Mouse (Mus musculus): ENCODE data around the gene Ankle1. TPM values are rescaled to one million over a fixed set of nuclear protein-coding genes. Genes with fewer than 3 reads are reported as not detected.

The Ankle1 gene
- total and polyA plus RNA-seq, 2 experiments from 2014 or later = 5.1 TPM

DNA sequence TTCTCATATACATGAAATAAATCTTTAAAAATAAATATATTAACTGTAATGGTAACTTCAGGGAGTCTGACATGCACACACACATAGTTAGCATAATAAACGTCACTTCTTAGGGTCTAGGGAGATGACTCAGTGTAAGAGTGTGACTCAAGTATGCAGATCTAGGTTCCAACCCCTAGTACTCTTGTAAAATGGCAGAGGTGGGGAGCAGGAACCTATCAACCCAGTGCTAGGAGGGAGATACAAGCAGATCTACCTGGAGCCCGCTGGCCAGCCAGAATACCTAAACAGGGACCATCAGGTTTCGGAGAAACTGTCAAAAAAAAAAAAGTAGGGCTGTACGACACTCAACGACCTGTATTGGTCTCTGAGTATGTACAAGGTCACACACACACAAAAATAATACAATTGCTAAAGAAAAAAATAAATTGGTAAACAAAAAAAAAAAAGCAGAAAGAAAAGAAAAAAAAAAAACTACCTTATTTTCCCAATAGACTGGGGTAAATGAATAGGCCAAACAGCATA, 35.0 kb upstream of the Ankle1 start:
- DNase-seq (ENCODE audit: low spot score) (no peak), ATAC-seq (no peak)
- Histone ChIP-seq H3K27me3 (ENCODE audit: insufficient read depth, low read length) (no peaks in the 10 kb centered on the region), H3K36me3 (ENCODE audit: insufficient read depth, low read length) (peaks cover 21% of the 10 kb centered on the region), H3K9ac (replicated peaks; ENCODE audit: low read length) (peak overlapping the region; percentile 59), H3K4me3 (ENCODE audit: low read length) (peak overlapping the region; percentile 64), H3K4me2 (ENCODE audit: low read depth, low read length) (peak overlapping the region; percentile 59), H3K27ac (peak overlapping the region; percentile 84), H3K9me3 (ENCODE audit: low read length) (no peaks in the 10 kb centered on the region), H3K4me1 (ENCODE audit: insufficient read depth, low read length) (peaks cover 7% of the 10 kb centered on the region)
- 28% methylated on average over 5 of the region's 5 CpGs for WGBS
- no peak for TF ChIP-seq CTCF (IDR thresholded peaks at IDR 0.05; ENCODE audit: low read depth)

DNA sequence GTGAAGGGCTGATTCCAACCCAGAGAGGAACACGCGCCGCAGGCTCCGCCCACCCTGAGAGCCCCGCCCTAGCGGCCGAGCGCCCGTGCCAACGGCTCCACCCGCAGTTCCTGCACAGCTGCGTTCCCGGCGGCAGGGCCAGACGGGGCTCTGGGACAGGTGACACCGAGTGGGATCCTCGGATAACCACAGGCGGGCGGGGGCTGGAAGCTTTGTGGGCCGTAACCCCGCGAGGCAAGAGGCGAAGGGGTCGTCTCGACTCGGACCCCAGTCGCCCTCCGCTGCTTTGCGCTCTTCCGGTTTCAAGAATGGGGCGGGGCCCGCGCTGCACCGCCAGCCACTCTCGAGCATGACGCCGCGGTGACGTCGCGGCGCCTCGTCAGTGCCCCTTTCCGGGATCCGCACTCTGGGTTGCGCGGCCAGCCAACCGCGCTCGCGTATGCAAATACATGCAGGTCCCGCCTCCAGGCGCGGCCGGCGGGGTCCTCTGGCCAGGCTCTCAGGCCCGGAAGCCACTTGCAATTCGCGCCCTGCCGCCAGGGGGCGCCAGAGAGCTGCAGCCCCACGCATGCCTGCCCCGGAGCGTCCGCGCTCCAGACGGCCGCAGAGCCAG, 34.5 kb upstream of the Ankle1 start, which contains the start of gene Ocel1:
TSS of gene Ocel1 (plus strand) at position 63 of the 613 bp plus-strand sequence.
- peaks cover 21% of the 10 kb centered on the region for H3K36me3 ChIP-seq (ENCODE audit: insufficient read depth, low read length)
- H3K9ac ChIP-seq (replicated peaks; ENCODE audit: low read length) = peak within 1 kb of the TSS; percentile 59
- DNase-seq (ENCODE audit: low spot score) = peak; percentile 99
- peak within 1 kb of the TSS; percentile 84 for H3K27ac ChIP-seq
- H3K9me3 ChIP-seq (ENCODE audit: low read length) = no peaks in the 10 kb centered on the region
- peak; percentile 70 for TF ChIP-seq CTCF (IDR thresholded peaks at IDR 0.05; ENCODE audit: low read depth)
- ATAC-seq = peak; percentile 90
- peak within 1 kb of the TSS; percentile 59 for H3K4me2 ChIP-seq (ENCODE audit: low read depth, low read length)
- peaks cover 13% of the 10 kb centered on the region for H3K4me1 ChIP-seq (ENCODE audit: insufficient read depth, low read length)
- H3K4me3 ChIP-seq (ENCODE audit: low read length) = peak within 1 kb of the TSS; percentile 64
- 2% methylated on average over 66 of the region's 68 CpGs for WGBS
- no peaks in the 10 kb centered on the region for H3K27me3 ChIP-seq (ENCODE audit: insufficient read depth, low read length)

DNA sequence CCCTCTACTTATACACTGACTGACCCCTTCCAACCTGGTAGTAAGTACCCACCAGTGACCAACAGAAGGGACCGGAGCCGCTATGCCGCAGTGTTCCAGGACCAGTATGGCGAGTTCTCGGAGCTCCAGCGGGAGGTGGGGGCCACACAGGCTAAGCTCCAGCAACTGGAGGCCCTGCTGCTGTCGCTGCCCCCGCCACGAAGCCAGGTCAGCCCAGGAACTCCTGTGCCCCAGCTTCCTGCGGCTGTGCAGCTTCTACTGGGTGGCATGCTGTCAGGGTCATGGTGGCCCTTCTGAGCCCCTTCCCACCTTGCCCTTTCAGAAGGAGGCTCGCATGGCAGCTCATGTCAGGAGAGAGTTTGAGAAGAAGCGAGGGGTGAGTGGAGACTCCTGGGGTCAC, 33.4 kb upstream of the Ankle1 start:
- no peak overlapping the region for H3K4me3 ChIP-seq (ENCODE audit: low read length)
- H3K36me3 ChIP-seq (ENCODE audit: insufficient read depth, low read length) = peaks cover 21% of the 10 kb centered on the region
- DNase-seq (ENCODE audit: low spot score) (no peak), ATAC-seq (no peak)
- H3K4me1 ChIP-seq (ENCODE audit: insufficient read depth, low read length) = peaks cover 15% of the 10 kb centered on the region
- no peaks in the 10 kb centered on the region for H3K9me3 ChIP-seq (ENCODE audit: low read length)
- no peak overlapping the region for H3K27ac ChIP-seq
- H3K4me2 ChIP-seq (ENCODE audit: low read depth, low read length) = no peak overlapping the region
- TF ChIP-seq CTCF (IDR thresholded peaks at IDR 0.05; ENCODE audit: low read depth) = no peak
- no peaks in the 10 kb centered on the region for H3K27me3 ChIP-seq (ENCODE audit: insufficient read depth, low read length)
- no peak overlapping the region for H3K9ac ChIP-seq (replicated peaks; ENCODE audit: low read length)
- WGBS = 80% methylated on average over 12 of the region's 12 CpGs

DNA sequence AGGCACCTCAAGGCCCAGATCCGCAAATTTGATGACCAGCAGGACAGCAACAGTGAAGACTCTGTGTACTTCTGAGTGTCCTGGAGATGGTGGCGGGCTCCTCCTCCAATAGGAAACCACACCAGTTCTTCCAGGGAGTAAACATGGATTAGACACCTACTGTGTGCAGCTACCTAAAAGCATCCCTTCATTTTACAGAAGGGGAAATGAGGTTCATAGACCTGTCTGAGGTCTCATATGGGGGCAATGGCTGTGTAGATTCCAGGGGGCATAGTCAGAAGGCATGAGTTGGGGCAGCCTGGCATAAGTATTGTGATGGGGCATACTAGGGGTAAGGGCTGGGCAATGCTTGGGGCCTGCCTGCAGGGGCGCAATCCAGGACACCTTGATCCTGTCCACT, 32.8 kb upstream of the Ankle1 start:
- 91% methylated on average over 3 of the region's 3 CpGs for WGBS
- TF ChIP-seq CTCF (IDR thresholded peaks at IDR 0.05; ENCODE audit: low read depth) = no peak; the same call in 1 of the 2 replicates
- DNase-seq (ENCODE audit: low spot score) (no peak), ATAC-seq (no peak)
- H3K9me3 ChIP-seq (ENCODE audit: low read length) = no peaks in the 10 kb centered on the region
- H3K27ac ChIP-seq = no peak overlapping the region
- no peaks in the 10 kb centered on the region for H3K27me3 ChIP-seq (ENCODE audit: insufficient read depth, low read length)
- H3K4me1 ChIP-seq (ENCODE audit: insufficient read depth, low read length) = peaks cover 9% of the 10 kb centered on the region
- H3K36me3 ChIP-seq (ENCODE audit: insufficient read depth, low read length) = peaks cover 21% of the 10 kb centered on the region
- H3K4me3 ChIP-seq (ENCODE audit: low read length) = no peak overlapping the region
- no peak overlapping the region for H3K9ac ChIP-seq (replicated peaks; ENCODE audit: low read length)
- H3K4me2 ChIP-seq (ENCODE audit: low read depth, low read length) = no peak overlapping the region

DNA sequence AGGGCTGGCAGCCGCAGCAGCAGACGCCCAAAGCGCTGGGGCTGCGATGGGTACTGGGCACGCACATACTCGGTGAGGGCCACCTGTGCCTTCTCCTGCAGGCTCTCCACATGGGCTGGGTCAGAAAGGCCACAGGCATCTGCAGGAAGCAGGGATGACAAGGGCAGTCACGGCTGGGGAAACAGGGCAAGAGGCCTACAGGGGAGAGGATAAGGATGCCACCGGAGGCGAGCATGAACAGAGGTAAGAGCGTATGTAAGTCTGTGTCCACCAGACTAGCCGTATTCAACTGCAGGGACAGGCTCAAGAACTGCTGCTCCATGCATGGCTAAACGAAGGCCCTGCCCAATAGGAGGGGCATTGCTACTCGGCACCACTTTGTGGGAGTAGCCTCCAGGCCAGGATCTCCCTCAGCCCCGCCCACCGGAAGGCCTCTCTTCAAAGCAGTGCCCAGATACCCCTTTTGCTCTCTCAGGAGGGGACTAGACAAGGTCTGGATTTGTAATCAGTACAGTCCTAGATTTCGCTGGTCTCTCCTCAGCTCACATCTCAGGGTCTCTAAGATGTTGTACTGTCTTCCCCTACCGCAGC, 31.1 kb upstream of the Ankle1 start:
- peaks cover 10% of the 10 kb centered on the region for H3K36me3 ChIP-seq (ENCODE audit: insufficient read depth, low read length)
- H3K4me1 ChIP-seq (ENCODE audit: insufficient read depth, low read length) = peaks cover 13% of the 10 kb centered on the region
- H3K27ac ChIP-seq = peak overlapping the region; percentile 82; the same call in 1 of the 2 replicates
- ATAC-seq = no peak
- no peaks in the 10 kb centered on the region for H3K27me3 ChIP-seq (ENCODE audit: insufficient read depth, low read length)
- TF ChIP-seq CTCF (IDR thresholded peaks at IDR 0.05; ENCODE audit: low read depth) = no peak
- peak; percentile 18 for DNase-seq (ENCODE audit: low spot score)
- WGBS = 74% methylated on average over 17 of the region's 17 CpGs
- no peak overlapping the region for H3K9ac ChIP-seq (replicated peaks; ENCODE audit: low read length)
- H3K4me3 ChIP-seq (ENCODE audit: low read length) = no peak overlapping the region
- H3K9me3 ChIP-seq (ENCODE audit: low read length) = no peaks in the 10 kb centered on the region
- H3K4me2 ChIP-seq (ENCODE audit: low read depth, low read length) = no peak overlapping the region

DNA sequence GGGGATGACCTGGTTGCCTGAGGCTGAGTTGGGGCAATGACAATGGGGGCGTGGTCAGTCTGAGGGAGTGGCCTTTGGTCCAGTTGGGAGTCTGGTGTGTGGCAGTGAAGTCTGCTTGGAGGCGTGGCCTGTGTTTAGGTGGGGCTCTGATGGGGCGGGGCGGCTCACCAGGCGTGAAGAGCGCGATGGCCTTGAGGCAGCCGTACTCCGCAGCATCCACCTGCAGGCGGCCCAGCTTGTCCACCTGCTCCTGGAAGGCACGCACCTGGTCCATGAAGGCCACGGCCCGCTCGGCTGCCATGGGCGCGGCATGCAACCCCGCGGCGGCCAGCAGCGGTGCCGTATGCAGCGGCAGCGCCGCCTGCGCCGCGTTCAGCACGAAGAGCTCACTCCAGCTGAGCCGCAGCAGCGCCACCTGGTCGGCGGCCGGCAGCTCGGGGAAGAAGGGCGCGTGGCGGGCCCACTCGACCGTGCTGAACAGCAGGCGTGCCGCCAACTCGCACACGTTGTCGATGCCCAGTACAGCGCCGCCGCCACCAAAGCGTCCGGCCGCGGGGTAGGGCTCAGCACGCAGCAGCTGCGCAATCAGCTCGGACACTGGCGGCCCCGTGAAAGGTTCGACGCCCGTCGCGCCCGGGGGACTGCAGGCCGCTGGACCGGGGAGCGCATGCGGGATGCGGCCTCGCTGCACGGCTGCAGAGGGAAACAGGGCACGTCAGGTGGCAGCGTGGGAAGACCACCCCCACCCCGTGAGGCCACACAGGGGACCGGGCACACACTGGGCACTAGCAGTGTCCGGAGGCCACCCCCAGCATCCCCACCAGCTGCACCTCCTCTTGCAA, 30.0 kb upstream of the Ankle1 start:
- WGBS = 11% methylated on average over 73 of the region's 74 CpGs
- Histone ChIP-seq H3K4me3 (ENCODE audit: low read length) (peak overlapping the region; percentile 29), H3K27me3 (ENCODE audit: insufficient read depth, low read length) (no peaks in the 10 kb centered on the region), H3K36me3 (ENCODE audit: insufficient read depth, low read length) (peaks cover 7% of the 10 kb centered on the region; the same call in 1 of the 2 replicates), H3K4me2 (ENCODE audit: low read depth, low read length) (peak overlapping the region; percentile 62), H3K4me1 (ENCODE audit: insufficient read depth, low read length) (peaks cover 23% of the 10 kb centered on the region), H3K27ac (peak overlapping the region; percentile 82), H3K9ac (replicated peaks; ENCODE audit: low read length) (peak overlapping the region; percentile 48), H3K9me3 (ENCODE audit: low read length) (no peaks in the 10 kb centered on the region)
- DNase-seq (ENCODE audit: low spot score) = peak; percentile 77
- TF ChIP-seq CTCF (IDR thresholded peaks at IDR 0.05; ENCODE audit: low read depth) = no peak; the same call in 1 of the 2 replicates
- ATAC-seq = peak; percentile 4; the same call in 1 of the 2 replicates

Measured in hindbrain, postnatal 0 days (tissue).